Mouse (Mus musculus) E14TG2a.4 (cell line): ENCODE data around the gene Mks1.

ENCODE experiments used
- CTCF ChIP-seq: conservative IDR thresholded peaks from 2 replicates; pipeline ENCODE4 v1.5.1; 2014; ENCODE audit warnings: low read length
- NANOG ChIP-seq: IDR thresholded peaks from 2 replicates; pipeline ENCODE4 v1.6.1; 2014; ENCODE audit warnings: borderline replicate concordance, low read length, mixed read lengths
- POU5F1 ChIP-seq: IDR thresholded peaks from 2 replicates; pipeline ENCODE4 v1.6.1; 2014; ENCODE audit warnings: low read length, borderline replicate concordance

DNA sequence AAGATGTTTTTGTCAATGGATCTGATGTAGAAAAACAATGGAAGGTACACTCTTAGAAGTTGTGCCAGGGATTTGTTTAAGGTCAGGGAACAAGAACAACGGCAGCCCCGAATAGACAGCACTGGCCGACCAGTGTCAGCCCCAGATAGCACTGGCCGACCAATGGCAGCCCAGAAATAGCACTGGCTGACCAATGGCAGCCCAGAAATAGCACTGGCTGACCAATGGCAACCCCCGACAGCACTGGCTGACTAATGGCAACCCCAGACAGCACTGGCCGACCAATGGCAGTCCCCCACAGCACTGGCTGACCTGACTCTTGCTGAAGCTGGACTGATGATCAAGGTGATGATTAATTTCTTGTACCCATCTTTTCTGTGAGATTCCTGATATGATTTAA lies 5.1 kb upstream of the Mks1 start:
- no peak for TF ChIP-seq CTCF
- TF ChIP-seq NANOG: no peak
- TF ChIP-seq POU5F1: no peak
